Comparison of ENCODE assay signal across 19 mouse cellular contexts in the genomic region with DNA sequence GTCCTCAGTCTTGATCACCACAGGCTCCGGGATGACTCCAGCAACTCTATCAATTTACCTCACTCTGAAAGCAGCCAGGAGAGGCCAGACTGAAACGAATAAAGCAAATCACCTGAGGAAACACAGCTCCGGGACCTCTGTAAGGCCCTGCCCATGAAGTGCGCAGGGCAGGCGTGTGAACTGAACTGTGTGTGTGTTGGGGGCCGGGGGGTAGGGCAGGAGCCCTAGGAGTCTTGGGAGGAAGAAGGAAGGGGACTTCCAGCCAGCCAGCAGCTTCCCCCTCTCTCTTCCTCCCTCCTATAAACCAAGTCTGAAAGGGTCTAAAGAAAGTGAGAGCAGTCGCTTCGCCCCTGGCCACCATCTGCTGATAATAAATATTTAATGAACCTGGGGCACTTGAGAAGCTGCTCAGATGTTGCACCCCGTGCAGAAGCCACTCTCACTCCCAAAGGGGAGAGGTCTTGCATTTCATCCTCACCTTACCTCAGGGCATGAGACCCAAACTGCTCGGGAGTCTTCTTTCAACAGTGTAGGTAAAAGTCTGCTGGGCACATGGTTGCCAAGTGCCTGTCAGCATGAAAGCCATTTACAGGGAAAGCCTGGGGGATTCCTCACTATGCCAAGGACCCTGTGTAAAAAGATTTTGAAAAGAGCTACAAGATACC. TPM values are rescaled to one million over a fixed set of nuclear protein-coding genes. Genes with fewer than 3 reads are reported as not detected.
DNase-seq lines count a peak whose midpoint lies in the region; ATAC-seq and TF ChIP-seq lines count a peak whose summit lies in the region.
"Had no signal": no experiment of that assay in that cellular context is flagged by ENCODE, and none has a peak within 500 bp of the region (broad histone marks: within the 10 kb centered on the region; RNA-seq: fewer than 3 reads in every experiment).

No protein-coding gene starts in this region.

- no peak overlapping the region for H3K27ac ChIP-seq in forebrain, embryonic 16.5 days (ENCODE audit: low read length)
- no peak overlapping the region for H3K27ac ChIP-seq in forebrain, embryonic 12.5 days
- peak overlapping the region; percentile 14; the same call in 1 of the 2 replicates for H3K27ac ChIP-seq in CH12.LX (ENCODE audit: insufficient read depth, low read depth)
- H3K27ac ChIP-seq in hindbrain, embryonic 13.5 days = peak overlapping the region; percentile 52
- 0 out of 2 replicates have a peak overlapping the region, but pooled peaks have one; percentile 7 for H3K27ac ChIP-seq in midbrain, embryonic 12.5 days (replicated peaks)
- H3K27ac ChIP-seq: kidney, postnatal 0 days; liver, embryonic 15.5 days had no signal

- TF ChIP-seq CTCF in CH12.LX (conservative IDR thresholded peaks at IDR 0.05 in 1 of 2, IDR thresholded peaks at IDR 0.05 in 1 of 2; ENCODE audit: low read depth in 2 of 2, low read length in 2 of 2) = no peak

- H3K4me3 ChIP-seq in forebrain, embryonic 16.5 days (replicated peaks; ENCODE audit: low read length) = no peak overlapping the region
- no peak overlapping the region for H3K4me3 ChIP-seq in forebrain, embryonic 12.5 days (replicated peaks)
- H3K4me3 ChIP-seq in CH12.LX (replicated peaks in 1 of 3; ENCODE audit: low read depth in 2 of 3, low read length in 2 of 3, poor library complexity in 1 of 3) = no peak overlapping the region
- H3K4me3 ChIP-seq in hindbrain, embryonic 13.5 days = no peak overlapping the region
- no peak overlapping the region for H3K4me3 ChIP-seq in midbrain, embryonic 12.5 days
- H3K4me3 ChIP-seq: liver, embryonic 15.5 days; megakaryocyte, embryonic 14.5 days had no signal

- no peaks in the 10 kb centered on the region for H3K9me3 ChIP-seq in forebrain, embryonic 16.5 days (ENCODE audit: control insufficient read depth, low read length)
- H3K9me3 ChIP-seq in forebrain, embryonic 12.5 days = no peaks in the 10 kb centered on the region
- peaks cover 9% of the 10 kb centered on the region for H3K9me3 ChIP-seq in CH12.LX (replicated peaks; ENCODE audit: low read length)
- no peaks in the 10 kb centered on the region for H3K9me3 ChIP-seq in hindbrain, embryonic 13.5 days
- no peaks in the 10 kb centered on the region for H3K9me3 ChIP-seq in midbrain, embryonic 12.5 days
- H3K9me3 ChIP-seq: liver, embryonic 15.5 days had no signal

- ATAC-seq in forebrain, embryonic 16.5 days = peak; percentile 20; the same call in 1 of the 2 replicates
- ATAC-seq in forebrain, embryonic 12.5 days (ENCODE audit: low FRiP score) = no peak
- ATAC-seq in hindbrain, embryonic 13.5 days (ENCODE audit: low FRiP score) = no peak
- ATAC-seq in midbrain, embryonic 12.5 days (ENCODE audit: low FRiP score, low read depth) = peak; percentile 61
- ATAC-seq: lung, postnatal 0 days had no signal

- H3K4me2 ChIP-seq in forebrain, embryonic 16.5 days (ENCODE audit: low read length) = no peak overlapping the region
- H3K4me2 ChIP-seq in forebrain, embryonic 12.5 days = no peak overlapping the region
- peak overlapping the region; percentile 25; the same call in 1 of the 2 replicates for H3K4me2 ChIP-seq in CH12.LX (ENCODE audit: insufficient read depth, low read depth, poor library complexity, severe bottlenecking)
- no peak overlapping the region for H3K4me2 ChIP-seq in hindbrain, embryonic 13.5 days
- no peak overlapping the region for H3K4me2 ChIP-seq in midbrain, embryonic 12.5 days (replicated peaks)
- H3K4me2 ChIP-seq: liver, embryonic 15.5 days had no signal

- H3K27me3 ChIP-seq in forebrain, embryonic 16.5 days (replicated peaks; ENCODE audit: control insufficient read depth, insufficient read depth, low read length) = no peaks in the 10 kb centered on the region
- H3K27me3 ChIP-seq in forebrain, embryonic 12.5 days = no peaks in the 10 kb centered on the region
- H3K27me3 ChIP-seq in CH12.LX (replicated peaks) = no peaks in the 10 kb centered on the region
- H3K27me3 ChIP-seq in hindbrain, embryonic 13.5 days = no peaks in the 10 kb centered on the region
- H3K27me3 ChIP-seq in midbrain, embryonic 12.5 days = no peaks in the 10 kb centered on the region
- H3K27me3 ChIP-seq: liver, embryonic 15.5 days had no signal

- H3K9ac ChIP-seq in forebrain, embryonic 16.5 days (replicated peaks; ENCODE audit: low read depth, low read length) = no peak overlapping the region
- H3K9ac ChIP-seq in forebrain, embryonic 12.5 days = no peak overlapping the region
- H3K9ac ChIP-seq in CH12.LX (ENCODE audit: insufficient read depth, low read depth) = 0 out of 2 replicates have a peak overlapping the region, but pooled peaks have one; percentile 30
- H3K9ac ChIP-seq in hindbrain, embryonic 13.5 days = no peak overlapping the region
- H3K9ac ChIP-seq in midbrain, embryonic 12.5 days (replicated peaks) = no peak overlapping the region
- H3K9ac ChIP-seq: liver, embryonic 15.5 days had no signal

- no peaks in the 10 kb centered on the region for H3K36me3 ChIP-seq in forebrain, embryonic 16.5 days (ENCODE audit: control insufficient read depth, insufficient read depth)
- no peaks in the 10 kb centered on the region for H3K36me3 ChIP-seq in forebrain, embryonic 12.5 days (replicated peaks)
- peaks cover 37 to 89% of the 10 kb centered on the region in 2 experiments for H3K36me3 ChIP-seq in CH12.LX (replicated peaks in 1 of 2; ENCODE audit: control insufficient read depth in 1 of 2, insufficient read depth in 1 of 2, low read length in 1 of 2)
- no peaks in the 10 kb centered on the region for H3K36me3 ChIP-seq in hindbrain, embryonic 13.5 days
- no peaks in the 10 kb centered on the region for H3K36me3 ChIP-seq in midbrain, embryonic 12.5 days
- H3K36me3 ChIP-seq: liver, embryonic 15.5 days had no signal

- TF ChIP-seq RAD21 in CH12.LX (IDR thresholded peaks at IDR 0.05; ENCODE audit: low read depth, low read length) = no peak

- no peak for TF ChIP-seq POLR2A in CH12.LX (IDR thresholded peaks at IDR 0.05; ENCODE audit: low read depth, low read length)

- no peak for DNase-seq in CH12.LX (ENCODE audit: extremely low read depth)
- DNase-seq in lung, postnatal 36 days = no peak
- DNase-seq in spleen, postnatal 14 days (ENCODE audit: low spot score in 2 of 2) = no peak
- no peak for DNase-seq in frontal cortex, postnatal 14 days (ENCODE audit: low spot score in 2 of 2)
- DNase-seq: adrenal gland, postnatal 10 days; cerebellum, adult 11-12 months; cerebellum, postnatal 25 days; kidney, adult 11 months; left cerebral cortex, postnatal 4 days; thymus, adult 2 months had no signal

- H3K79me2 ChIP-seq in CH12.LX (replicated peaks; ENCODE audit: control insufficient read depth, extremely low read depth, insufficient read depth, poor library complexity, severe bottlenecking) = peaks cover 46% of the 10 kb centered on the region

- WGBS in forebrain, embryonic 16.5 days = 57% methylated on average over 10 of the region's 10 CpGs
- WGBS in forebrain, embryonic 12.5 days = 78% methylated on average over 10 of the region's 10 CpGs
- 62% methylated on average over 10 of the region's 10 CpGs for WGBS in hindbrain, embryonic 13.5 days
- WGBS in midbrain, embryonic 12.5 days = 69% methylated on average over 10 of the region's 10 CpGs

- H3K4me1 ChIP-seq in forebrain, embryonic 16.5 days (replicated peaks; ENCODE audit: control insufficient read depth, insufficient read depth, low read length) = no peaks in the 10 kb centered on the region
- peaks cover 10% of the 10 kb centered on the region for H3K4me1 ChIP-seq in forebrain, embryonic 12.5 days
- H3K4me1 ChIP-seq in CH12.LX (ENCODE audit: control insufficient read depth in 1 of 2, insufficient read depth in 2 of 2) = peaks cover 34 to 97% of the 10 kb centered on the region in 2 experiments
- peaks cover 10% of the 10 kb centered on the region for H3K4me1 ChIP-seq in hindbrain, embryonic 13.5 days (replicated peaks)
- 0 out of 2 replicates have a peak, but pooled peaks cover 7% of the 10 kb centered on the region for H3K4me1 ChIP-seq in midbrain, embryonic 12.5 days
- H3K4me1 ChIP-seq: liver, embryonic 15.5 days; megakaryocyte, embryonic 14.5 days had no signal

- dilution Hi-C loops in CH12.LX (cut with MboI; ENCODE audit: extremely low pct_ligation_motif_present, extremely low pct_unique_long_range_greater_than_20kb, low sequenced_read_pairs) = no loop called here

- in situ Hi-C loops in CH12.LX (cut with MboI; ENCODE audit: low pct_ligation_motif_present, low pct_unique_long_range_greater_than_20kb, low sequenced_read_pairs) = no loop called here

- no peak for TF ChIP-seq EP300 in CH12.LX (IDR thresholded peaks at IDR 0.05; ENCODE audit: low read length)

TF ChIP-seq in CH12.LX, 34 proteins besides CTCF, POLR2A, EP300 and RAD21 (continues in another document):
- TF ChIP-seq MAFK (IDR thresholded peaks at IDR 0.05; ENCODE audit: insufficient replicate concordance, low read length) (no peak), TCF12 (IDR thresholded peaks at IDR 0.05; ENCODE audit: low read depth, low read length) (no peak), ZMIZ1 (IDR thresholded peaks at IDR 0.05; ENCODE audit: low read depth, low read length) (no peak), E2F4 (IDR thresholded peaks at IDR 0.05; ENCODE audit: insufficient replicate concordance, low read depth, low read length) (no peak), ZKSCAN1 (IDR thresholded peaks at IDR 0.05; ENCODE audit: borderline replicate concordance, low read depth, low read length) (no peak), ZC3H11A (IDR thresholded peaks at IDR 0.05; ENCODE audit: low read depth, low read length) (no peak), MYC (IDR thresholded peaks at IDR 0.05; ENCODE audit: low read depth, low read length) (no peak), POLR2AphosphoS2 (IDR thresholded peaks at IDR 0.05; ENCODE audit: low read depth, low read length) (no peak), JUN (IDR thresholded peaks at IDR 0.05; ENCODE audit: insufficient read depth, low read depth, low read length) (no peak), NRF1 (IDR thresholded peaks at IDR 0.05; ENCODE audit: low read depth, low read length) (no peak), SIN3A (IDR thresholded peaks at IDR 0.05; ENCODE audit: low read length) (no peak), ELF1 (IDR thresholded peaks at IDR 0.05; ENCODE audit: low read depth, low read length) (no peak), UBTF (IDR thresholded peaks at IDR 0.05; ENCODE audit: low read depth, low read length) (no peak), SMC3 (IDR thresholded peaks at IDR 0.05; ENCODE audit: low read depth, low read length) (no peak), PAX5 (IDR thresholded peaks at IDR 0.05; ENCODE audit: low read length) (no peak), USF2 (conservative IDR thresholded peaks at IDR 0.05; ENCODE audit: low read depth, low read length) (no peak)

RNA-seq across cellular contexts. Expression of a gene that starts 13.8 kb away (rescaled TPM):
- 0.96 and 1.0 TPM in 2 replicates for polyA plus RNA-seq in forebrain, embryonic 16.5 days (2015; fragmentation: Nextera tagmentation; extraction: Ambion mirVana)
- 2.0 and 3.0 TPM in 2 replicates for polyA plus RNA-seq in forebrain, embryonic 12.5 days (2016; fragmentation: Nextera tagmentation; extraction: Ambion mirVana)
- 46.4 and 50.6 TPM in 2 replicates for total RNA-seq in CH12.LX (2012; rRNA removed)
- total RNA-seq in CH12.LX (2014; rRNA removed) = 51.9 and 52.4 TPM in 2 replicates
- polyA plus RNA-seq in CH12.LX (2012; ENCODE audit: insufficient read length, low read depth) = 64.3 and 69.8 TPM in 2 replicates
- 5.7 and 7.0 TPM in 2 replicates for polyA plus RNA-seq in hindbrain, embryonic 13.5 days (2015; fragmentation: Nextera tagmentation; extraction: Ambion mirVana)
- polyA plus RNA-seq in midbrain, embryonic 12.5 days (2016; fragmentation: Nextera tagmentation; extraction: Ambion mirVana) = 3.0 and 3.1 TPM in 2 replicates
- total RNA-seq: hematopoietic stem cell, adult 5-6 weeks had no signal

Comparison
In these comparisons a context has a peak if more than half of its experiments do, and no peak if none do; other contexts are left out.
1. ATAC-seq: peak in forebrain, embryonic 16.5 days (single experiment) and midbrain, embryonic 12.5 days (single experiment); none in forebrain, embryonic 12.5 days (single experiment) and hindbrain, embryonic 13.5 days (single experiment).
2. H3K27ac ChIP-seq: peak in CH12.LX (single experiment), hindbrain, embryonic 13.5 days (single experiment) and midbrain, embryonic 12.5 days (single experiment); none in forebrain, embryonic 16.5 days (single experiment) and forebrain, embryonic 12.5 days (single experiment).